Mouse (Mus musculus): ENCODE data around the gene Alkbh8. TPM values are rescaled to one million over a fixed set of nuclear protein-coding genes. Genes with fewer than 3 reads are reported as not detected.

Alkbh8 gene
- total RNA-seq, 2 experiments from 2014 or later = 14.6 to 17.8 TPM

Other genes with a start within 250 kb of the Alkbh8 start
- 10 to 100 TPM; 11.8 to 13.1 TPM for gene Cwf19l2, start 68.5 kb downstream of the Alkbh8 start, total RNA-seq (2021)
- gene Gucy1a2, start 197.6 kb downstream of the Alkbh8 start, total RNA-seq (2021) = 1 to 10 TPM; 8.5 to 9.7 TPM

Measured in heart, postnatal 25 days (tissue).